Mouse (Mus musculus) thymus, postnatal 4 days (tissue): ENCODE data around the gene Ddx23.
A peak's percentile ranks its signal among the peaks of the same experiment; 100 is the strongest.

Experiments used
- DNase-seq: peaks from one replicate; pipeline ENCODE4 v3.0.0; 2021

The Ddx23 gene

GRCm38 (mm10) chr15:98662567-98663545 lies at the start of gene Ddx23:
Ddx23 (minus strand) TSS chr15:98662894.
- peak; percentile 96 for DNase-seq

- peak; percentile 95 for DNase-seq
These were observed 47.7 kb upstream of the Ddx23 start for GRCm38 (mm10) chr15:98710442-98710841.

- peak; percentile 86 for DNase-seq
These were observed 45.2 kb upstream of the Ddx23 start, which contains the start of gene Ccdc65 for GRCm38 (mm10) chr15:98707766-98708372. Ccdc65 (plus strand) TSS chr15:98708207.

- no peak for DNase-seq
These were observed 41.6 kb upstream of the Ddx23 start for GRCm38 (mm10) chr15:98704312-98704711.

- DNase-seq, result peak; percentile 97
These were observed 36.8 kb upstream of the Ddx23 start for GRCm38 (mm10) chr15:98699190-98700105.

- DNase-seq, result no peak
These were observed 33.5 kb upstream of the Ddx23 start for GRCm38 (mm10) chr15:98696216-98696615.

- DNase-seq, result no peak
These were observed 33.0 kb upstream of the Ddx23 start for GRCm38 (mm10) chr15:98695726-98696125.

- no peak for DNase-seq
These were observed 29.5 kb upstream of the Ddx23 start for GRCm38 (mm10) chr15:98692171-98692715.

GRCm38 (mm10) chr15:98691486-98692147 lies 28.9 kb upstream of the Ddx23 start:
- no peak for DNase-seq

- DNase-seq, result no peak
These were observed 27.0 kb upstream of the Ddx23 start for GRCm38 (mm10) chr15:98689682-98690081.

- DNase-seq, result peak; percentile 37
These were observed 23.2 kb upstream of the Ddx23 start for GRCm38 (mm10) chr15:98685926-98686325.

GRCm38 (mm10) chr15:98683746-98684145 lies 21.1 kb upstream of the Ddx23 start:
- DNase-seq, result no peak

- no peak for DNase-seq
These were observed 20.5 kb upstream of the Ddx23 start for GRCm38 (mm10) chr15:98683177-98683576.

- DNase-seq, result no peak
These were observed 18.9 kb upstream of the Ddx23 start for GRCm38 (mm10) chr15:98681633-98682032.

- DNase-seq, result no peak
These were observed 18.0 kb upstream of the Ddx23 start for GRCm38 (mm10) chr15:98680660-98681059.

- no peak for DNase-seq
These were observed 15.3 kb upstream of the Ddx23 start for GRCm38 (mm10) chr15:98677977-98678376.

GRCm38 (mm10) chr15:98676940-98677728 lies 14.4 kb upstream of the Ddx23 start, which contains the start of gene Rnd1:
Rnd1 (minus strand) TSS chr15:98677461.
- DNase-seq, result peak; percentile 70

- DNase-seq, result peak; percentile 53
These were observed 13.8 kb upstream of the Ddx23 start for GRCm38 (mm10) chr15:98676471-98676870.

- peak; percentile 25 for DNase-seq
These were observed 13.0 kb upstream of the Ddx23 start for GRCm38 (mm10) chr15:98675634-98676250.

GRCm38 (mm10) chr15:98674994-98675545 lies 12.4 kb upstream of the Ddx23 start:
- DNase-seq, result no peak
